Mouse (Mus musculus) embryonic facial prominence, embryonic 14.5 days (tissue): ENCODE measurements at regions not wholly inside any gene's neighbourhood (a gene's known extent, or its start where the extent isn't known, plus 50 kb on each side); places are given as distances from the start of the nearest gene placed in this dataset.

ENCODE experiments used
- ATAC-seq: fragments of 200-750 bp; cut with Nextera tagmentation; 2 replicates; pipeline ENCODE4 v1.8.0; 2017; ENCODE audit warnings: low read depth, moderate number of reproducible peaks, moderate TSS enrichment
- DNase-seq: peaks from one replicate; pipeline ENCODE4 v3.0.0-alpha.2; 2015; ENCODE audit warnings: low spot score
- H3K27ac ChIP-seq: fragments of 300-500 bp; sonication (generic); replicated peaks from 2 replicates; pipeline ENCODE4 v1.5.1; 2014; ENCODE audit warnings: low read depth, mild to moderate bottlenecking, low read length, moderate library complexity
- H3K27me3 ChIP-seq: fragments of 300-500 bp; sonication (generic); replicated peaks from 2 replicates; pipeline ENCODE4 v1.6.1; 2014; ENCODE audit warnings: low read length; ENCODE audit not compliant: control insufficient read depth, insufficient read depth
- H3K36me3 ChIP-seq: fragments of 300-500 bp; sonication (generic); 2 replicates; pipeline ENCODE4 v1.6.1; 2014; ENCODE audit warnings: low read length, mixed read lengths; ENCODE audit not compliant: control insufficient read depth, insufficient read depth
- H3K4me1 ChIP-seq: fragments of 300-500 bp; sonication (generic); 2 replicates; pipeline ENCODE4 v1.6.1; 2014; ENCODE audit warnings: antibody characterized with exemption, low read length; ENCODE audit not compliant: control insufficient read depth, insufficient read depth
- H3K4me2 ChIP-seq: fragments of 300-500 bp; sonication (generic); 2 replicates; pipeline ENCODE4 v1.6.1; 2014; ENCODE audit warnings: low read depth, mild to moderate bottlenecking, low read length, moderate library complexity, mixed read lengths
- H3K4me3 ChIP-seq: fragments of 300-500 bp; sonication (generic); 2 replicates; pipeline ENCODE4 v1.5.1; 2014; ENCODE audit warnings: low read depth, mild to moderate bottlenecking, low read length
- H3K9ac ChIP-seq: fragments of 300-500 bp; sonication (generic); 2 replicates; pipeline ENCODE4 v1.6.1; 2014; ENCODE audit warnings: low read depth, mild to moderate bottlenecking, low read length, moderate library complexity, mixed read lengths
- H3K9me3 ChIP-seq: fragments of 300-500 bp; sonication (generic); 2 replicates; pipeline ENCODE4 v1.6.1; 2016; ENCODE audit warnings: low read length; ENCODE audit not compliant: control insufficient read depth
- WGBS: fragments of 180-500 bp; shearing (Covaris S2); extraction: QIAGEN DNeasy Blood & Tissue Kit; methylation state at CpG from one replicate; pipeline ENCODE4 v1.1.7; 2014; 5-methylcytosine and 5-hydroxymethylcytosine counted together

GRCm38 (mm10) chr3:34311944-34312343 is 230.8 kb upstream of the Dnajc19 start:
- H3K9ac ChIP-seq: no peak overlapping the region
- no peak for DNase-seq
- H3K36me3 ChIP-seq: no peaks in the 10 kb centered on the region
- H3K27me3 ChIP-seq: no peaks in the 10 kb centered on the region
- ATAC-seq: no peak
- no peak overlapping the region for H3K27ac ChIP-seq
- no peaks in the 10 kb centered on the region for H3K4me1 ChIP-seq
- 81% methylated on average over 6 of the region's 6 CpGs for WGBS
- H3K4me3 ChIP-seq: no peak overlapping the region
- H3K9me3 ChIP-seq: no peaks in the 10 kb centered on the region
- H3K4me2 ChIP-seq: no peak overlapping the region

GRCm38 (mm10) chr3:34299637-34300036 is 218.5 kb upstream of the Dnajc19 start:
- Histone ChIP-seq H3K9me3 (no peaks in the 10 kb centered on the region), H3K4me1 (no peaks in the 10 kb centered on the region), H3K27me3 (no peaks in the 10 kb centered on the region), H3K4me3 (no peak overlapping the region), H3K27ac (no peak overlapping the region), H3K9ac (no peak overlapping the region), H3K4me2 (no peak overlapping the region), H3K36me3 (no peaks in the 10 kb centered on the region)
- DNase-seq: no peak
- WGBS: 63% methylated on average over 2 of the region's 2 CpGs
- no peak for ATAC-seq

GRCm38 (mm10) chr3:34287836-34288235 is 206.7 kb upstream of the Dnajc19 start:
- no peaks in the 10 kb centered on the region for H3K36me3 ChIP-seq
- H3K9ac ChIP-seq: no peak overlapping the region
- H3K4me1 ChIP-seq: no peaks in the 10 kb centered on the region
- H3K27me3 ChIP-seq: no peaks in the 10 kb centered on the region
- no peak for DNase-seq
- H3K4me3 ChIP-seq: no peak overlapping the region
- H3K27ac ChIP-seq: no peak overlapping the region
- H3K4me2 ChIP-seq: no peak overlapping the region
- H3K9me3 ChIP-seq: no peaks in the 10 kb centered on the region
- no peak for ATAC-seq
- 68% methylated on average over 5 of the region's 5 CpGs for WGBS

GRCm38 (mm10) chr3:34270154-34270553 is 189.0 kb upstream of the Dnajc19 start:
- no peaks in the 10 kb centered on the region for H3K4me1 ChIP-seq
- no peaks in the 10 kb centered on the region for H3K27me3 ChIP-seq
- no peak overlapping the region for H3K4me2 ChIP-seq
- no peak overlapping the region for H3K27ac ChIP-seq
- H3K36me3 ChIP-seq: no peaks in the 10 kb centered on the region
- WGBS: 86% methylated on average over 10 of the region's 10 CpGs
- no peaks in the 10 kb centered on the region for H3K9me3 ChIP-seq
- H3K9ac ChIP-seq: no peak overlapping the region
- H3K4me3 ChIP-seq: no peak overlapping the region
- DNase-seq: no peak
- ATAC-seq: no peak

- H3K27ac ChIP-seq: no peak overlapping the region
- no peak overlapping the region for H3K9ac ChIP-seq
- DNase-seq: no peak
- no peaks in the 10 kb centered on the region for H3K9me3 ChIP-seq
- WGBS: 71% methylated on average over 12 of the region's 12 CpGs
- ATAC-seq: no peak
- H3K4me2 ChIP-seq: no peak overlapping the region
- no peaks in the 10 kb centered on the region for H3K36me3 ChIP-seq
- H3K4me1 ChIP-seq: no peaks in the 10 kb centered on the region
- H3K27me3 ChIP-seq: no peaks in the 10 kb centered on the region
- no peak overlapping the region for H3K4me3 ChIP-seq
Observed at GRCm38 (mm10) chr3:34266462-34266861, 185.3 kb upstream of the Dnajc19 start.

- Histone ChIP-seq H3K4me3 (no peak overlapping the region), H3K9ac (no peak overlapping the region), H3K4me1 (no peaks in the 10 kb centered on the region), H3K4me2 (no peak overlapping the region), H3K27me3 (no peaks in the 10 kb centered on the region), H3K27ac (no peak overlapping the region), H3K9me3 (no peaks in the 10 kb centered on the region), H3K36me3 (no peaks in the 10 kb centered on the region)
- DNase-seq (no peak), ATAC-seq (no peak)
- 53% methylated on average over 6 of the region's 6 CpGs for WGBS
Observed at GRCm38 (mm10) chr3:34264811-34265210, 183.7 kb upstream of the Dnajc19 start.

- ATAC-seq: no peak
- no peak overlapping the region for H3K27ac ChIP-seq
- H3K9me3 ChIP-seq: no peaks in the 10 kb centered on the region
- no peak overlapping the region for H3K9ac ChIP-seq
- peak overlapping the region; percentile 4 for H3K4me2 ChIP-seq
- WGBS: 34% methylated on average over 12 of the region's 12 CpGs
- H3K36me3 ChIP-seq: no peaks in the 10 kb centered on the region
- no peak overlapping the region for H3K4me3 ChIP-seq
- no peaks in the 10 kb centered on the region for H3K4me1 ChIP-seq
- peaks cover 7% of the 10 kb centered on the region; the same call in 1 of the 2 replicates for H3K27me3 ChIP-seq
- DNase-seq: peak; percentile 23
Observed at GRCm38 (mm10) chr3:34252730-34253337, 171.7 kb upstream of the Dnajc19 start.

GRCm38 (mm10) chr3:34242126-34242525 is 161.0 kb upstream of the Dnajc19 start:
- 91% methylated on average over 3 of the region's 3 CpGs for WGBS
- Histone ChIP-seq H3K27ac (no peak overlapping the region), H3K9ac (no peak overlapping the region), H3K4me2 (no peak overlapping the region), H3K27me3 (no peaks in the 10 kb centered on the region), H3K4me1 (no peaks in the 10 kb centered on the region), H3K4me3 (no peak overlapping the region), H3K9me3 (no peaks in the 10 kb centered on the region), H3K36me3 (no peaks in the 10 kb centered on the region)
- no peak for DNase-seq
- ATAC-seq: no peak

- no peak overlapping the region for H3K9ac ChIP-seq
- WGBS: 50% methylated on average over 2 of the region's 2 CpGs
- no peaks in the 10 kb centered on the region for H3K36me3 ChIP-seq
- ATAC-seq (no peak), DNase-seq (no peak)
- H3K4me3 ChIP-seq: no peak overlapping the region
- H3K27ac ChIP-seq: no peak overlapping the region
- no peak overlapping the region for H3K4me2 ChIP-seq
- no peaks in the 10 kb centered on the region for H3K4me1 ChIP-seq
- no peaks in the 10 kb centered on the region for H3K9me3 ChIP-seq
- H3K27me3 ChIP-seq: no peaks in the 10 kb centered on the region
Observed at GRCm38 (mm10) chr3:34239978-34240377, 158.9 kb upstream of the Dnajc19 start.
